Mouse (Mus musculus): Measurements from ENCODE around the gene Chst11.

DNA sequence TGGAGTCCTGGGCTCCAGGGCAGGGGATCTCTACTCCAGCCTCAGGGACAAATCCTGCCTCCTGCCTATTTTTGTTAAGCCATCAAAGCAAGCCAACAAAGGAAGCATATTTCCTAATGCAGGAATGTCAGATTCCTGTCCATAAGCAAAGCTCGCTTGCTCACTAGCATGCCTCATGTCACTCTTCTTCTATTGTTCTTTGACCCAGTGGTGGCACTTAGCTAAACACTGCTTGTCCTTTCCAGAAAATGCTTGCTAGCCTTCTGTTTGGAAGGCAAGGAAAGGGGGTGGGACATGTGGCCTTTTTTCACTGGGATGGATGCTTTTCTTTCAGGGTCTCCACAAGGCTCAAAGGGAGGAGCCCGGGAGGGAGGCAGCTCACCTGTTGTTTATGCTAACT lies 103.5 kb downstream of the Chst11 start:
- no peak for TF ChIP-seq GATA1 (IDR thresholded peaks at IDR 0.05; ENCODE audit: borderline replicate concordance, low read length)
- no peak for TF ChIP-seq FLI1 (IDR thresholded peaks at IDR 0.05; ENCODE audit: low read length)

Data from megakaryocyte, embryonic 14.5 days (primary cell).